In the genomic region with DNA sequence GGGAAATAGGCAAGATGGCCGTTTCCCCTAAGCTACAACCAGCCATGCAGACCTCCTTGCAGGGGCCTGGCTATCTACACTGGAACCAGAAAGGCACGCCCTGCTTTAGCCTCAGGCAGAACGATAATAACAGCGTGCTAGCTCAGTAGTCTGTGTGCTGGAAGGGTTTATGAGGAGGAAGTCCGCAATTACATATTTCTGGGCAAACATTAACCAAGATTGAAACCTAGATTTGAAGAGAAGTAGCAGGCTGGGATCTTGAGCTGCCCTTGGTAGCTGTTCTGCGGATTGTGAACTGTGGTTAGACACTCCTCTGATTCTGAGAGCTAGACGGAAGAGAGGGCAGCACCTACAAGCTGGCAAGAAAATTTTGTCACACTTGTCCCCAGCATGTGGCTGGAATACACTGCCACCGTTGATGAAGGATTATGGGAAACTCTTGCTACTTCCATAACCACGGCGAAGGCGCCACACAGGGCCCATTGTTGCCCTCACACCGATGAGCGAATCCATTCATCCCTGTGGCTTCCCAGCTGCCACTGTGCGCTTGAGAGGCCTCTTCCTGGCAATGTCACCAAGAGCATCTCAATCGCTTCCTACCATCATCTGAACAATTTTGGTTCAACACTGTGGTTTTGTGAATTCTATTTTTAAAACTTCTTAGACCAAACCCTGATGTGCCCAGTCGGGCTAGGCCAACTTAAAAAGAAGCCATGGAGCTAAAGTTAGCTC, we compare ENCODE assay signal across 8 mouse cellular contexts. TPM values are rescaled to one million over a fixed set of nuclear protein-coding genes. Genes with fewer than 3 reads are reported as not detected.
DNase-seq lines count a peak whose midpoint lies in the region; ATAC-seq and TF ChIP-seq lines count a peak whose summit lies in the region.

No protein-coding gene starts in this region.

- no peaks in the 10 kb centered on the region for H3K27me3 ChIP-seq in forebrain, postnatal 0 days (ENCODE audit: insufficient read depth, low read length)
- no peaks in the 10 kb centered on the region for H3K27me3 ChIP-seq in forebrain, embryonic 16.5 days (replicated peaks; ENCODE audit: control insufficient read depth, insufficient read depth, low read length)
- no peaks in the 10 kb centered on the region for H3K27me3 ChIP-seq in Patski
- H3K27me3 ChIP-seq in lung, postnatal 0 days (replicated peaks; ENCODE audit: insufficient read depth, low read length), result no peaks in the 10 kb centered on the region
- H3K27me3 ChIP-seq in forebrain, embryonic 14.5 days (replicated peaks; ENCODE audit: control insufficient read depth, insufficient read depth, low read length), result no peaks in the 10 kb centered on the region
- no peaks in the 10 kb centered on the region for H3K27me3 ChIP-seq in forebrain, embryonic 11.5 days (ENCODE audit: control insufficient read depth, insufficient read depth, low read length)

- TF ChIP-seq EP300 in lung, postnatal 0 days (IDR thresholded peaks at IDR 0.05), result peak; percentile 66; the same call in 1 of the 2 replicates

- TF ChIP-seq CTCF in forebrain, postnatal 0 days (IDR thresholded peaks at IDR 0.05; ENCODE audit: low read depth), result no peak
- no peak for TF ChIP-seq CTCF in Patski (IDR thresholded peaks at IDR 0.05)
- no peak for TF ChIP-seq CTCF in lung, postnatal 0 days (IDR thresholded peaks at IDR 0.05)

- H3K27ac ChIP-seq in forebrain, postnatal 0 days (ENCODE audit: low read depth, low read length), result no peak overlapping the region
- no peak overlapping the region for H3K27ac ChIP-seq in forebrain, embryonic 16.5 days (ENCODE audit: low read length)
- peak overlapping the region; percentile 85 for H3K27ac ChIP-seq in lung, postnatal 0 days (ENCODE audit: low read length)
- no peak overlapping the region for H3K27ac ChIP-seq in forebrain, embryonic 14.5 days (ENCODE audit: low read depth, low read length)
- no peak overlapping the region for H3K27ac ChIP-seq in forebrain, embryonic 11.5 days (ENCODE audit: low read depth, low read length)

- H3K9ac ChIP-seq in forebrain, postnatal 0 days, result no peak overlapping the region
- H3K9ac ChIP-seq in forebrain, embryonic 16.5 days (replicated peaks; ENCODE audit: low read depth, low read length), result no peak overlapping the region
- H3K9ac ChIP-seq in lung, postnatal 0 days (replicated peaks; ENCODE audit: low read depth), result no peak overlapping the region
- H3K9ac ChIP-seq in forebrain, embryonic 14.5 days (ENCODE audit: low read length), result no peak overlapping the region
- H3K9ac ChIP-seq in forebrain, embryonic 11.5 days (ENCODE audit: low read length), result no peak overlapping the region

- WGBS in forebrain, postnatal 0 days, result 90% methylated on average over 16 of the region's 16 CpGs
- 89% methylated on average over 16 of the region's 16 CpGs for WGBS in forebrain, embryonic 16.5 days
- 59% methylated on average over 16 of the region's 16 CpGs for WGBS in lung, postnatal 0 days
- WGBS in forebrain, embryonic 14.5 days, result 91% methylated on average over 16 of the region's 16 CpGs
- 89% methylated on average over 16 of the region's 16 CpGs for WGBS in forebrain, embryonic 11.5 days

- CTCF ChIA-PET in Patski (lab: Charles Lee), result interaction anchor here (0.8 to 3.4 kb wide), 13 partner anchors 8 to 106 kb away, joined by 3 to 11 read pairs (median 4); no protein-coding TSS in a partner anchor

- no peaks in the 10 kb centered on the region for H3K4me1 ChIP-seq in forebrain, postnatal 0 days (ENCODE audit: insufficient read depth)
- no peaks in the 10 kb centered on the region for H3K4me1 ChIP-seq in forebrain, embryonic 16.5 days (replicated peaks; ENCODE audit: control insufficient read depth, insufficient read depth, low read length)
- no peaks in the 10 kb centered on the region for H3K4me1 ChIP-seq in lung, postnatal 0 days (ENCODE audit: insufficient read depth, low read depth, low read length)
- no peaks in the 10 kb centered on the region for H3K4me1 ChIP-seq in forebrain, embryonic 14.5 days (ENCODE audit: control insufficient read depth, insufficient read depth, low read length)
- H3K4me1 ChIP-seq in forebrain, embryonic 11.5 days (replicated peaks; ENCODE audit: control insufficient read depth, insufficient read depth, low read length), result no peaks in the 10 kb centered on the region

- no peaks in the 10 kb centered on the region for H3K9me3 ChIP-seq in forebrain, postnatal 0 days (ENCODE audit: low read length)
- no peaks in the 10 kb centered on the region for H3K9me3 ChIP-seq in forebrain, embryonic 16.5 days (ENCODE audit: control insufficient read depth, low read length)
- no peaks in the 10 kb centered on the region for H3K9me3 ChIP-seq in lung, postnatal 0 days (ENCODE audit: low read length)
- no peaks in the 10 kb centered on the region for H3K9me3 ChIP-seq in forebrain, embryonic 14.5 days (replicated peaks; ENCODE audit: control insufficient read depth, low read length)
- H3K9me3 ChIP-seq in forebrain, embryonic 11.5 days (ENCODE audit: control insufficient read depth, low read length), result no peaks in the 10 kb centered on the region

- in situ Hi-C loops in Patski (cut with MboI; ENCODE audit: low pct_unique_long_range_greater_than_20kb), result no loop called here

- no peak overlapping the region for H3K4me3 ChIP-seq in forebrain, postnatal 0 days (ENCODE audit: low read depth, low read length)
- no peak overlapping the region for H3K4me3 ChIP-seq in forebrain, embryonic 16.5 days (replicated peaks; ENCODE audit: low read length)
- no peak overlapping the region for H3K4me3 ChIP-seq in lung, postnatal 0 days (ENCODE audit: low read depth, low read length)
- H3K4me3 ChIP-seq in forebrain, embryonic 14.5 days (ENCODE audit: low read depth, low read length), result no peak overlapping the region
- H3K4me3 ChIP-seq in forebrain, embryonic 11.5 days (ENCODE audit: low read depth, low read length), result no peak overlapping the region

- no peak overlapping the region for H3K4me2 ChIP-seq in forebrain, postnatal 0 days (ENCODE audit: low read depth)
- no peak overlapping the region for H3K4me2 ChIP-seq in forebrain, embryonic 16.5 days (ENCODE audit: low read length)
- no peak overlapping the region for H3K4me2 ChIP-seq in lung, postnatal 0 days (replicated peaks; ENCODE audit: low read depth, low read length)
- no peak overlapping the region for H3K4me2 ChIP-seq in forebrain, embryonic 14.5 days (ENCODE audit: low read length)
- H3K4me2 ChIP-seq in forebrain, embryonic 11.5 days (ENCODE audit: low read depth, low read length, severe bottlenecking), result no peak overlapping the region

- peak; percentile 51 for ATAC-seq in forebrain, postnatal 0 days
- no peak for ATAC-seq in forebrain, embryonic 16.5 days
- ATAC-seq in Patski, result peak; percentile 94
- ATAC-seq in lung, postnatal 0 days, result peak; percentile 91
- ATAC-seq in forebrain, embryonic 14.5 days, result no peak
- ATAC-seq in forebrain, embryonic 11.5 days (replicated peaks; ENCODE audit: low FRiP score), result no peak

- DNase-seq in forebrain, postnatal 0 days, result no peak
- peak; percentile 88 for DNase-seq in Patski (ENCODE audit: low read depth, low spot score)
- peak; percentile 46 to 66 for DNase-seq in kidney, adult 8-10 months
- peak; percentile 87 for DNase-seq in lung, postnatal 0 days (ENCODE audit: low spot score)
- no peak for DNase-seq in forebrain, embryonic 14.5 days (ENCODE audit: low spot score)
- no peak for DNase-seq in forebrain, embryonic 11.5 days (ENCODE audit: low spot score)
- no peak for DNase-seq in heart, postnatal 4 days

- POLR2A ChIA-PET in Patski (lab: Charles Lee), result interaction anchor here (0.6 to 1.5 kb wide), 9 partner anchors 14 to 189 kb away, joined by 3 to 5 read pairs (median 3); a partner anchor contains a TSS

- H3K36me3 ChIP-seq in forebrain, postnatal 0 days (ENCODE audit: insufficient read depth), result no peaks in the 10 kb centered on the region
- no peaks in the 10 kb centered on the region for H3K36me3 ChIP-seq in forebrain, embryonic 16.5 days (ENCODE audit: control insufficient read depth, insufficient read depth)
- no peaks in the 10 kb centered on the region for H3K36me3 ChIP-seq in lung, postnatal 0 days (ENCODE audit: insufficient read depth, low read length)
- H3K36me3 ChIP-seq in forebrain, embryonic 14.5 days (ENCODE audit: control insufficient read depth, insufficient read depth, low read length), result no peaks in the 10 kb centered on the region
- H3K36me3 ChIP-seq in forebrain, embryonic 11.5 days (ENCODE audit: control insufficient read depth, insufficient read depth, low read length), result no peaks in the 10 kb centered on the region

RNA-seq across cellular contexts. Expression of a gene that starts 23.9 kb away (rescaled TPM):
- total RNA-seq in forebrain, postnatal 0 days (2014; rRNA removed), result 4.9 TPM in 2 replicates
- 9.9 and 11.9 TPM in 2 replicates for polyA plus RNA-seq in forebrain, postnatal 0 days (2015; fragmentation: Nextera tagmentation; extraction: Ambion mirVana)
- 5.1 and 6.1 TPM in 2 replicates for polyA plus RNA-seq in forebrain, embryonic 16.5 days (2015; fragmentation: Nextera tagmentation; extraction: Ambion mirVana)
- polyA plus RNA-seq in Patski (2021), result 0.23 TPM
- polyA plus RNA-seq in lung, postnatal 0 days (2015; fragmentation: Nextera tagmentation; extraction: Ambion mirVana), result 10.1 and 11.7 TPM in 2 replicates
- 7.4 and 8.8 TPM in 2 replicates for polyA plus RNA-seq in forebrain, embryonic 14.5 days (2014; fragmentation: Nextera tagmentation; extraction: Ambion mirVana)
- polyA plus RNA-seq in forebrain, embryonic 11.5 days (2014; fragmentation: Nextera tagmentation; extraction: Ambion mirVana), result 3.6 and 4.8 TPM in 2 replicates
- under 1 TPM; 0.25 to 0.43 TPM for total RNA-seq in heart, postnatal 4 days (2021)

Comparison
In these comparisons a context has a peak if more than half of its experiments do, and no peak if none do; other contexts are left out.
1. ATAC-seq: peak in forebrain, postnatal 0 days (single experiment), Patski (single experiment) and lung, postnatal 0 days (single experiment); none in forebrain, embryonic 16.5 days (single experiment), forebrain, embryonic 14.5 days (single experiment) and forebrain, embryonic 11.5 days (single experiment).
2. DNase-seq: peak in Patski (single experiment), kidney, adult 8-10 months (2 of 2) and lung, postnatal 0 days (single experiment); none in forebrain, postnatal 0 days (single experiment), forebrain, embryonic 14.5 days (single experiment), forebrain, embryonic 11.5 days (single experiment) and heart, postnatal 4 days (single experiment).